Mouse (Mus musculus): ENCODE measurements around the gene E130309D02Rik. TPM values are rescaled to one million over a fixed set of nuclear protein-coding genes. Genes with fewer than 3 reads are reported as not detected.

Gene E130309D02Rik
- polyA plus RNA-seq, 1 experiment = 28.2 TPM

GRCm38 (mm10) chr5:143284762-143285161, 30.4 kb downstream of the E130309D02Rik start:
- no peak overlapping the region for H3K4me3 ChIP-seq (ENCODE audit: low read depth, low read length)
- peaks cover 17% of the 10 kb centered on the region for H3K27me3 ChIP-seq (ENCODE audit: control insufficient read depth, insufficient read depth, low read length)
- WGBS = 50% methylated on average over 6 of the region's 6 CpGs
- no peak; the same call in 1 of the 2 replicates for TF ChIP-seq CTCF (IDR thresholded peaks at IDR 0.05; ENCODE audit: extremely low read depth, insufficient read length, insufficient replicate concordance, low read depth, low read length)
- no peak for TF ChIP-seq POLR2A (IDR thresholded peaks at IDR 0.05; ENCODE audit: low read depth, low read length)
- H3K4me1 ChIP-seq (ENCODE audit: control insufficient read depth, insufficient read depth, insufficient read length, low read length) = peaks cover 9% of the 10 kb centered on the region
- no peaks in the 10 kb centered on the region for H3K36me3 ChIP-seq (ENCODE audit: control insufficient read depth, insufficient read depth, low read length)
- H3K27ac ChIP-seq (ENCODE audit: insufficient read depth, low read depth, low read length) = no peak overlapping the region

GRCm38 (mm10) chr5:143279247-143279646, 35.9 kb downstream of the E130309D02Rik start:
- no peaks in the 10 kb centered on the region for H3K36me3 ChIP-seq (ENCODE audit: control insufficient read depth, insufficient read depth, low read length)
- no peak for TF ChIP-seq POLR2A (IDR thresholded peaks at IDR 0.05; ENCODE audit: low read depth, low read length)
- TF ChIP-seq CTCF (IDR thresholded peaks at IDR 0.05; ENCODE audit: extremely low read depth, insufficient read length, insufficient replicate concordance, low read depth, low read length) = no peak

GRCm38 (mm10) chr5:143275761-143276160, 39.4 kb downstream of the E130309D02Rik start:
- no peak for TF ChIP-seq CTCF (IDR thresholded peaks at IDR 0.05; ENCODE audit: extremely low read depth, insufficient read length, insufficient replicate concordance, low read depth, low read length)
- TF ChIP-seq POLR2A (IDR thresholded peaks at IDR 0.05; ENCODE audit: low read depth, low read length) = no peak
- Histone ChIP-seq H3K36me3 (ENCODE audit: control insufficient read depth, insufficient read depth, low read length) (no peaks in the 10 kb centered on the region), H3K4me3 (ENCODE audit: low read depth, low read length) (no peak overlapping the region), H3K4me1 (ENCODE audit: control insufficient read depth, insufficient read depth, insufficient read length, low read length) (no peaks in the 10 kb centered on the region), H3K27ac (ENCODE audit: insufficient read depth, low read depth, low read length) (no peak overlapping the region), H3K27me3 (ENCODE audit: control insufficient read depth, insufficient read depth, low read length) (peaks cover 4% of the 10 kb centered on the region)
- WGBS = 59% methylated on average over 5 of the region's 5 CpGs

More at GRCm38 (mm10) chr5:143279247-143279646, 35.9 kb downstream of the E130309D02Rik start:
- peaks cover 4% of the 10 kb centered on the region for H3K27me3 ChIP-seq (ENCODE audit: control insufficient read depth, insufficient read depth, low read length)
- 36% methylated on average over 10 of the region's 10 CpGs for WGBS
- no peak overlapping the region for H3K4me3 ChIP-seq (ENCODE audit: low read depth, low read length)
- H3K4me1 ChIP-seq (ENCODE audit: control insufficient read depth, insufficient read depth, insufficient read length, low read length) = no peaks in the 10 kb centered on the region
- H3K27ac ChIP-seq (ENCODE audit: insufficient read depth, low read depth, low read length) = no peak overlapping the region

- Histone ChIP-seq H3K4me3 (ENCODE audit: low read depth, low read length) (no peak overlapping the region), H3K27ac (ENCODE audit: insufficient read depth, low read depth, low read length) (no peak overlapping the region), H3K27me3 (ENCODE audit: control insufficient read depth, insufficient read depth, low read length) (no peaks in the 10 kb centered on the region), H3K36me3 (ENCODE audit: control insufficient read depth, insufficient read depth, low read length) (no peaks in the 10 kb centered on the region), H3K4me1 (ENCODE audit: control insufficient read depth, insufficient read depth, insufficient read length, low read length) (peaks cover 3% of the 10 kb centered on the region)
- no peak for TF ChIP-seq POLR2A (IDR thresholded peaks at IDR 0.05; ENCODE audit: low read depth, low read length)
- 85% methylated on average over 16 of the region's 16 CpGs for WGBS
Measured at GRCm38 (mm10) chr5:143272540-143273330, 42.4 kb downstream of the E130309D02Rik start.

GRCm38 (mm10) chr5:143272108-143272507, 43.1 kb downstream of the E130309D02Rik start:
- Histone ChIP-seq H3K4me1 (ENCODE audit: control insufficient read depth, insufficient read depth, insufficient read length, low read length) (peaks cover 3% of the 10 kb centered on the region), H3K36me3 (ENCODE audit: control insufficient read depth, insufficient read depth, low read length) (no peaks in the 10 kb centered on the region), H3K27ac (ENCODE audit: insufficient read depth, low read depth, low read length) (no peak overlapping the region), H3K4me3 (ENCODE audit: low read depth, low read length) (no peak overlapping the region), H3K27me3 (ENCODE audit: control insufficient read depth, insufficient read depth, low read length) (no peaks in the 10 kb centered on the region)
- WGBS = 59% methylated on average over 3 of the region's 3 CpGs
- TF ChIP-seq POLR2A (IDR thresholded peaks at IDR 0.05; ENCODE audit: low read depth, low read length) (no peak), CTCF (IDR thresholded peaks at IDR 0.05; ENCODE audit: extremely low read depth, insufficient read length, insufficient replicate concordance, low read depth, low read length) (no peak)

- Histone ChIP-seq H3K27ac (ENCODE audit: insufficient read depth, low read depth, low read length) (no peak overlapping the region), H3K27me3 (ENCODE audit: control insufficient read depth, insufficient read depth, low read length) (no peaks in the 10 kb centered on the region), H3K36me3 (ENCODE audit: control insufficient read depth, insufficient read depth, low read length) (no peaks in the 10 kb centered on the region), H3K4me1 (ENCODE audit: control insufficient read depth, insufficient read depth, insufficient read length, low read length) (peaks cover 3% of the 10 kb centered on the region), H3K4me3 (ENCODE audit: low read depth, low read length) (no peak overlapping the region)
- WGBS = 81% methylated on average over 6 of the region's 6 CpGs
- TF ChIP-seq CTCF (IDR thresholded peaks at IDR 0.05; ENCODE audit: extremely low read depth, insufficient read length, insufficient replicate concordance, low read depth, low read length) (no peak), POLR2A (IDR thresholded peaks at IDR 0.05; ENCODE audit: low read depth, low read length) (no peak)
Measured at GRCm38 (mm10) chr5:143271642-143272041, 43.5 kb downstream of the E130309D02Rik start.

- peaks cover 3% of the 10 kb centered on the region for H3K4me1 ChIP-seq (ENCODE audit: control insufficient read depth, insufficient read depth, insufficient read length, low read length)
- WGBS = 2% methylated on average over 12 of the region's 12 CpGs
- TF ChIP-seq CTCF (IDR thresholded peaks at IDR 0.05; ENCODE audit: extremely low read depth, insufficient read length, insufficient replicate concordance, low read depth, low read length) (no peak), POLR2A (IDR thresholded peaks at IDR 0.05; ENCODE audit: low read depth, low read length) (no peak)
- H3K27ac ChIP-seq (ENCODE audit: insufficient read depth, low read depth, low read length) = no peak overlapping the region
- peak overlapping the region; percentile 86 for H3K4me3 ChIP-seq (ENCODE audit: low read depth, low read length)
- no peaks in the 10 kb centered on the region for H3K36me3 ChIP-seq (ENCODE audit: control insufficient read depth, insufficient read depth, low read length)
- H3K27me3 ChIP-seq (ENCODE audit: control insufficient read depth, insufficient read depth, low read length) = no peaks in the 10 kb centered on the region
Measured at GRCm38 (mm10) chr5:143270151-143270519, 45.0 kb downstream of the E130309D02Rik start.
